Comparison of ENCODE assay signal across 10 mouse cellular contexts in the genomic region with DNA sequence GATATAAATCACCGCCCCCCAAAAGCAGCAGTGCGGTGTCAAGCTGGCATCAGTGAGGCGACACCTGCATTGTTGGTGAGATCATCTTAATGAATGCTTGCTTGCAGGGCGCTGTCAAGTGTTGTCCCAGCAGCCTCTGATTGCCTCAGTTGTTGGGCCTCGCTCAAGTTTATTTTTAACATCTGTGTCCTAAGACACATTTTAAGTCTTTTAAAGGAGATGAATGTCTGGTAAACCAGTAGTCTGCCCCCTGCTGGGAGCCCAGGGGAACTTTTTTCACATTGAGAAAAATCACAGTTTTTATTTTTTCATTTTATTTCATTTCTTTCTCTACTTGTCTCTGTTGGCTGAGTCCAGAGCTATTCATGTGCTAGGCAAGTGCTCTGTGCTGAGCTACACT. TPM values are rescaled to one million over a fixed set of nuclear protein-coding genes. Genes with fewer than 3 reads are reported as not detected.
DNase-seq lines count a peak whose midpoint lies in the region; ATAC-seq and TF ChIP-seq lines count a peak whose summit lies in the region.
"Had no signal": no experiment of that assay in that cellular context is flagged by ENCODE, and none has a peak within 500 bp of the region (broad histone marks: within the 10 kb centered on the region; RNA-seq: fewer than 3 reads in every experiment).

No protein-coding gene starts in this region.

- H3K79me2 ChIP-seq in MEL (ENCODE audit: control insufficient read depth, insufficient read depth, low read length, poor library complexity), result no peaks in the 10 kb centered on the region

- H3K4me2 ChIP-seq in hindbrain, embryonic 11.5 days (replicated peaks; ENCODE audit: low read depth, low read length), result no peak overlapping the region
- H3K4me2 ChIP-seq in midbrain, embryonic 16.5 days (ENCODE audit: low read length), result no peak overlapping the region
- H3K4me2 ChIP-seq: neural tube, embryonic 12.5 days had no signal

- no peak for TF ChIP-seq POLR2A in MEL (IDR thresholded peaks at IDR 0.05; ENCODE audit: control insufficient read depth in 1 of 2, insufficient read depth in 1 of 2, low read depth in 1 of 2, low read length in 2 of 2, poor library complexity in 1 of 2)

- no peaks in the 10 kb centered on the region for H3K4me1 ChIP-seq in hindbrain, embryonic 11.5 days (replicated peaks; ENCODE audit: control insufficient read depth, insufficient read depth, low read length)
- H3K4me1 ChIP-seq in hindbrain, embryonic 10.5 days (replicated peaks), result 0 out of 2 replicates have a peak, but pooled peaks cover 4% of the 10 kb centered on the region
- no peaks in the 10 kb centered on the region for H3K4me1 ChIP-seq in MEL (ENCODE audit: control insufficient read depth in 1 of 2, insufficient read depth in 2 of 2, low read length in 2 of 2)
- no peaks in the 10 kb centered on the region for H3K4me1 ChIP-seq in limb, embryonic 10.5 days
- no peaks in the 10 kb centered on the region for H3K4me1 ChIP-seq in midbrain, embryonic 16.5 days (ENCODE audit: control insufficient read depth, insufficient read depth, low read length)
- H3K4me1 ChIP-seq: neural tube, embryonic 12.5 days had no signal

- 79% methylated on average over 5 of the region's 5 CpGs for WGBS in hindbrain, embryonic 11.5 days
- 81% methylated on average over 5 of the region's 5 CpGs for WGBS in hindbrain, embryonic 10.5 days
- WGBS in limb, embryonic 10.5 days, result 79% methylated on average over 5 of the region's 5 CpGs
- WGBS in midbrain, embryonic 16.5 days, result 87% methylated on average over 5 of the region's 5 CpGs

- TF ChIP-seq CTCF in MEL (IDR thresholded peaks at IDR 0.05 in 2 of 3, conservative IDR thresholded peaks at IDR 0.05 in 1 of 3; ENCODE audit: control insufficient read depth in 1 of 3, insufficient read depth in 1 of 3, low read depth in 2 of 3, low read length in 3 of 3, poor library complexity in 1 of 3, severe bottlenecking in 1 of 3), result peak in 2 of 3 experiments; percentile 73 to 76; a peak in 4 of 6 replicates

- peak; percentile 33 for DNase-seq in hindbrain, embryonic 11.5 days (ENCODE audit: low spot score)
- no peak for DNase-seq in hindbrain, embryonic 10.5 days (ENCODE audit: low spot score)
- DNase-seq in A20 (ENCODE audit: low read depth, low spot score) (peak; percentile 43), MEL (ENCODE audit: low read depth, low spot score) (peak; percentile 62)
- DNase-seq in limb, embryonic 10.5 days (ENCODE audit: low spot score), result peak; percentile 46
- DNase-seq in layer of hippocampus, adult 9-10 months (ENCODE audit: low spot score), result no peak
- DNase-seq: cerebellum, adult 8-10 months had no signal

- H3K9me3 ChIP-seq in hindbrain, embryonic 11.5 days (ENCODE audit: control insufficient read depth, low read length), result no peaks in the 10 kb centered on the region
- no peaks in the 10 kb centered on the region for H3K9me3 ChIP-seq in hindbrain, embryonic 10.5 days
- H3K9me3 ChIP-seq in MEL (replicated peaks; ENCODE audit: insufficient read depth, low read length), result no peaks in the 10 kb centered on the region
- no peaks in the 10 kb centered on the region for H3K9me3 ChIP-seq in limb, embryonic 10.5 days (replicated peaks)
- no peaks in the 10 kb centered on the region for H3K9me3 ChIP-seq in midbrain, embryonic 16.5 days (replicated peaks; ENCODE audit: control insufficient read depth, low read length, poor library complexity, severe bottlenecking)
- H3K9me3 ChIP-seq: neural tube, embryonic 12.5 days had no signal

- ATAC-seq in hindbrain, embryonic 11.5 days (ENCODE audit: low FRiP score), result no peak
- no peak for ATAC-seq in midbrain, embryonic 16.5 days
- ATAC-seq in cerebellum, adult (ENCODE audit: insufficient number of reproducible peaks, low FRiP score, low TSS enrichment), result no peak

- no peak for TF ChIP-seq EP300 in MEL (IDR thresholded peaks at IDR 0.05; ENCODE audit: low read depth in 1 of 2, low read length in 2 of 2)

- H3K4me3 ChIP-seq in hindbrain, embryonic 11.5 days (ENCODE audit: low read depth, low read length), result no peak overlapping the region
- no peak overlapping the region for H3K4me3 ChIP-seq in hindbrain, embryonic 10.5 days
- no peak overlapping the region for H3K4me3 ChIP-seq in MEL (ENCODE audit: control insufficient read depth in 1 of 2, insufficient read depth in 1 of 2, low read depth in 2 of 2, low read length in 2 of 2)
- H3K4me3 ChIP-seq in limb, embryonic 10.5 days, result no peak overlapping the region
- no peak overlapping the region for H3K4me3 ChIP-seq in midbrain, embryonic 16.5 days (ENCODE audit: low read depth, low read length)
- H3K4me3 ChIP-seq: neural tube, embryonic 12.5 days had no signal

- H3K27ac ChIP-seq in hindbrain, embryonic 11.5 days (ENCODE audit: low read depth, low read length), result no peak overlapping the region
- no peak overlapping the region for H3K27ac ChIP-seq in hindbrain, embryonic 10.5 days
- H3K27ac ChIP-seq in MEL (ENCODE audit: control insufficient read depth, low read depth, low read length), result no peak overlapping the region
- H3K27ac ChIP-seq in limb, embryonic 10.5 days, result no peak overlapping the region
- H3K27ac ChIP-seq in midbrain, embryonic 16.5 days (ENCODE audit: low read length), result no peak overlapping the region
- H3K27ac ChIP-seq: neural tube, embryonic 12.5 days had no signal

- peak; percentile 53 for TF ChIP-seq RAD21 in MEL (IDR thresholded peaks at IDR 0.05; ENCODE audit: low read depth, low read length)

- H3K27me3 ChIP-seq in hindbrain, embryonic 11.5 days (ENCODE audit: control insufficient read depth, insufficient read depth, low read length), result no peaks in the 10 kb centered on the region
- 0 out of 2 replicates have a peak, but pooled peaks cover 6% of the 10 kb centered on the region for H3K27me3 ChIP-seq in hindbrain, embryonic 10.5 days (ENCODE audit: insufficient read depth, poor library complexity, severe bottlenecking)
- H3K27me3 ChIP-seq in MEL (ENCODE audit: control insufficient read depth in 1 of 2, insufficient read depth in 2 of 2, low read length in 2 of 2), result peaks cover 2 to 4% of the 10 kb centered on the region in 2 experiments
- no peaks in the 10 kb centered on the region for H3K27me3 ChIP-seq in limb, embryonic 10.5 days (ENCODE audit: low read depth, poor library complexity, severe bottlenecking)
- no peaks in the 10 kb centered on the region for H3K27me3 ChIP-seq in midbrain, embryonic 16.5 days (ENCODE audit: control insufficient read depth, insufficient read depth, low read depth, low read length)

- H3K9ac ChIP-seq in hindbrain, embryonic 11.5 days (ENCODE audit: low read depth, low read length), result no peak overlapping the region
- no peak overlapping the region for H3K9ac ChIP-seq in MEL (ENCODE audit: control insufficient read depth, low read depth, low read length, poor library complexity, severe bottlenecking)
- no peak overlapping the region for H3K9ac ChIP-seq in midbrain, embryonic 16.5 days (ENCODE audit: low read depth, low read length)
- H3K9ac ChIP-seq: neural tube, embryonic 12.5 days had no signal

- no peaks in the 10 kb centered on the region for H3K36me3 ChIP-seq in hindbrain, embryonic 11.5 days (ENCODE audit: control insufficient read depth, insufficient read depth, low read length)
- no peaks in the 10 kb centered on the region for H3K36me3 ChIP-seq in hindbrain, embryonic 10.5 days
- no peaks in the 10 kb centered on the region for H3K36me3 ChIP-seq in MEL (ENCODE audit: control insufficient read depth in 1 of 2, insufficient read depth in 2 of 2, low read length in 2 of 2)
- H3K36me3 ChIP-seq in limb, embryonic 10.5 days, result no peaks in the 10 kb centered on the region
- H3K36me3 ChIP-seq in midbrain, embryonic 16.5 days (ENCODE audit: control insufficient read depth, insufficient read depth, low read length), result no peaks in the 10 kb centered on the region
- H3K36me3 ChIP-seq: neural tube, embryonic 12.5 days had no signal

TF ChIP-seq in MEL, 35 proteins besides CTCF, POLR2A, EP300 and RAD21:
- TF ChIP-seq GATA1 (IDR thresholded peaks at IDR 0.05; ENCODE audit: low read depth, low read length), result no peak
- 0 out of 2 replicates have a peak, but pooled peaks have one; percentile 19 for TF ChIP-seq BHLHE40 (IDR thresholded peaks at IDR 0.05; ENCODE audit: borderline replicate concordance, low read depth, low read length)
- TF ChIP-seq MYB (IDR thresholded peaks at IDR 0.05; ENCODE audit: low read depth, low read length), result no peak
- 0 out of 2 replicates have a peak, but pooled peaks have one; percentile 19 for TF ChIP-seq SIN3A (IDR thresholded peaks at IDR 0.05; ENCODE audit: low read length)
- TF ChIP-seq MEF2A (IDR thresholded peaks at IDR 0.05; ENCODE audit: extremely low read depth, insufficient replicate concordance, low read depth, low read length, poor library complexity, severe bottlenecking), result no peak
- TF ChIP-seq ZC3H11A (IDR thresholded peaks at IDR 0.05; ENCODE audit: low read depth, low read length), result peak; percentile 44
- TF ChIP-seq SMC3 (IDR thresholded peaks at IDR 0.05; ENCODE audit: low read depth, low read length), result peak; percentile 79
- no peak for TF ChIP-seq ZMIZ1 (IDR thresholded peaks at IDR 0.05; ENCODE audit: low read depth, low read length)
- peak; percentile 67 for TF ChIP-seq ZNF384 (IDR thresholded peaks at IDR 0.05; ENCODE audit: low read depth, low read length)

RNA-seq across cellular contexts. Expression of a gene that starts 34.3 kb away (rescaled TPM):
- polyA plus RNA-seq in hindbrain, embryonic 11.5 days (2014; fragmentation: Nextera tagmentation; extraction: Ambion mirVana), result 12.1 and 12.2 TPM in 2 replicates
- 8.0 and 10.1 TPM in 2 replicates for polyA plus RNA-seq in hindbrain, embryonic 10.5 days (2016; fragmentation: Nextera tagmentation; extraction: Ambion mirVana)
- 13.6 and 13.7 TPM in 2 replicates for total RNA-seq in MEL (2012; rRNA removed)
- polyA plus RNA-seq in MEL (2012; ENCODE audit: insufficient read depth in 1 of 2, insufficient read length in 2 of 2, low read depth in 1 of 2, low replicate concordance in 2 of 2, missing spikeins in 1 of 2), result 10 to 100 TPM in 1 of 2 experiments, not detected in 1; 32.0 TPM
- polyA plus RNA-seq in limb, embryonic 10.5 days (2016; fragmentation: Nextera tagmentation; extraction: Ambion mirVana), result 6.3 and 7.0 TPM in 2 replicates
- polyA plus RNA-seq in midbrain, embryonic 16.5 days (2015; fragmentation: Nextera tagmentation; extraction: Ambion mirVana), result 18.7 and 19.3 TPM in 2 replicates

Comparison
In these comparisons a context has a peak if more than half of its experiments do, and no peak if none do; other contexts are left out.
1. DNase-seq: peak in hindbrain, embryonic 11.5 days (single experiment), A20 (single experiment), MEL (single experiment) and limb, embryonic 10.5 days (single experiment); none in hindbrain, embryonic 10.5 days (single experiment) and layer of hippocampus, adult 9-10 months (single experiment).